In genomic region chr17:5008236-5008635, GRCm38 (mm10) we compare ENCODE assay signal across 11 mouse cellular contexts. TPM values are rescaled to one million over a fixed set of nuclear protein-coding genes. Genes with fewer than 3 reads are reported as not detected.
DNase-seq lines count a peak whose midpoint lies in the region; ATAC-seq lines count a peak whose summit lies in the region.
"Had no signal": no experiment of that assay in that cellular context is flagged by ENCODE, and none has a peak within 500 bp of the region (broad histone marks: within the 10 kb centered on the region; RNA-seq: fewer than 3 reads in every experiment).

No protein-coding gene starts in this region.

- H3K27me3 ChIP-seq in midbrain, embryonic 13.5 days, result no peaks in the 10 kb centered on the region; the same call in 1 of the 2 replicates
- no peaks in the 10 kb centered on the region for H3K27me3 ChIP-seq in midbrain, embryonic 11.5 days (ENCODE audit: control insufficient read depth, insufficient read depth, low read length)
- no peaks in the 10 kb centered on the region for H3K27me3 ChIP-seq in forebrain, embryonic 16.5 days (replicated peaks; ENCODE audit: control insufficient read depth, insufficient read depth, low read length)
- no peaks in the 10 kb centered on the region for H3K27me3 ChIP-seq in hindbrain, embryonic 14.5 days (ENCODE audit: control insufficient read depth, insufficient read depth, low read length)
- H3K27me3 ChIP-seq in neural tube, embryonic 12.5 days (replicated peaks), result no peaks in the 10 kb centered on the region
- H3K27me3 ChIP-seq: limb, embryonic 15.5 days had no signal

- H3K9me3 ChIP-seq in midbrain, embryonic 13.5 days, result no peaks in the 10 kb centered on the region
- H3K9me3 ChIP-seq in midbrain, embryonic 11.5 days (ENCODE audit: control insufficient read depth, low read length), result no peaks in the 10 kb centered on the region
- H3K9me3 ChIP-seq in forebrain, embryonic 16.5 days (ENCODE audit: control insufficient read depth, low read length), result no peaks in the 10 kb centered on the region
- no peaks in the 10 kb centered on the region for H3K9me3 ChIP-seq in hindbrain, embryonic 14.5 days (ENCODE audit: control insufficient read depth, low read length)
- no peaks in the 10 kb centered on the region for H3K9me3 ChIP-seq in neural tube, embryonic 12.5 days
- H3K9me3 ChIP-seq: limb, embryonic 15.5 days had no signal

- H3K4me1 ChIP-seq in midbrain, embryonic 13.5 days (replicated peaks), result peaks cover 90% of the 10 kb centered on the region
- peaks cover 52% of the 10 kb centered on the region for H3K4me1 ChIP-seq in midbrain, embryonic 11.5 days (ENCODE audit: control insufficient read depth, insufficient read depth, low read length)
- H3K4me1 ChIP-seq in forebrain, embryonic 16.5 days (replicated peaks; ENCODE audit: control insufficient read depth, insufficient read depth, low read length), result peaks cover 59% of the 10 kb centered on the region
- peaks cover 65% of the 10 kb centered on the region for H3K4me1 ChIP-seq in hindbrain, embryonic 14.5 days (replicated peaks; ENCODE audit: control insufficient read depth, insufficient read depth, low read length)
- peaks cover 85% of the 10 kb centered on the region for H3K4me1 ChIP-seq in neural tube, embryonic 12.5 days

- H3K4me2 ChIP-seq in midbrain, embryonic 13.5 days (replicated peaks), result 0 out of 2 replicates have a peak overlapping the region, but pooled peaks have one; percentile 48
- H3K4me2 ChIP-seq in midbrain, embryonic 11.5 days, result no peak overlapping the region
- peak overlapping the region; percentile 21 for H3K4me2 ChIP-seq in forebrain, embryonic 16.5 days (ENCODE audit: low read length)
- H3K4me2 ChIP-seq in hindbrain, embryonic 14.5 days (replicated peaks), result peak overlapping the region; percentile 27
- H3K4me2 ChIP-seq in neural tube, embryonic 12.5 days (replicated peaks), result peak overlapping the region; percentile 34
- H3K4me2 ChIP-seq: limb, embryonic 15.5 days had no signal

- H3K4me3 ChIP-seq in midbrain, embryonic 13.5 days (replicated peaks), result no peak overlapping the region
- no peak overlapping the region for H3K4me3 ChIP-seq in midbrain, embryonic 11.5 days (ENCODE audit: low read depth, low read length)
- H3K4me3 ChIP-seq in forebrain, embryonic 16.5 days (replicated peaks; ENCODE audit: low read length), result no peak overlapping the region
- no peak overlapping the region for H3K4me3 ChIP-seq in hindbrain, embryonic 14.5 days (replicated peaks; ENCODE audit: low read length)
- no peak overlapping the region for H3K4me3 ChIP-seq in neural tube, embryonic 12.5 days
- H3K4me3 ChIP-seq: erythroblast, embryonic 14.5 days; limb, embryonic 15.5 days had no signal

- no peak for DNase-seq in midbrain, embryonic 11.5 days (ENCODE audit: low spot score, missing footprints)
- no peak for DNase-seq in hindbrain, embryonic 14.5 days (ENCODE audit: low spot score)
- no peak for DNase-seq in ovary, postnatal 14 days (ENCODE audit: low spot score)
- DNase-seq in spleen, postnatal 36 days (ENCODE audit: low spot score in 2 of 2), result no peak
- DNase-seq: adrenal gland, postnatal 10 days; cerebellum, adult 8-10 months had no signal

- H3K9ac ChIP-seq in midbrain, embryonic 13.5 days (replicated peaks), result no peak overlapping the region
- no peak overlapping the region for H3K9ac ChIP-seq in midbrain, embryonic 11.5 days (ENCODE audit: low read length)
- H3K9ac ChIP-seq in forebrain, embryonic 16.5 days (replicated peaks; ENCODE audit: low read depth, low read length), result 0 out of 2 replicates have a peak overlapping the region, but pooled peaks have one; percentile 5
- H3K9ac ChIP-seq in hindbrain, embryonic 14.5 days, result peak overlapping the region; percentile 25
- H3K9ac ChIP-seq in neural tube, embryonic 12.5 days, result no peak overlapping the region
- H3K9ac ChIP-seq: limb, embryonic 15.5 days had no signal

- peak; percentile 65 for ATAC-seq in midbrain, embryonic 13.5 days
- no peak for ATAC-seq in midbrain, embryonic 11.5 days (ENCODE audit: low FRiP score)
- ATAC-seq in forebrain, embryonic 16.5 days, result peak; percentile 32; the same call in 1 of the 2 replicates
- no peak for ATAC-seq in hindbrain, embryonic 14.5 days (ENCODE audit: low FRiP score)
- ATAC-seq in neural tube, embryonic 12.5 days (ENCODE audit: low FRiP score, low read depth), result 0 out of 2 replicates have a peak, but pooled peaks have one; percentile 39

- 34% methylated on average over 10 of the region's 10 CpGs for WGBS in midbrain, embryonic 13.5 days
- WGBS in midbrain, embryonic 11.5 days, result 71% methylated on average over 10 of the region's 10 CpGs
- 12% methylated on average over 10 of the region's 10 CpGs for WGBS in forebrain, embryonic 16.5 days
- 33% methylated on average over 10 of the region's 10 CpGs for WGBS in hindbrain, embryonic 14.5 days
- WGBS in neural tube, embryonic 12.5 days, result 32% methylated on average over 10 of the region's 10 CpGs

- no peaks in the 10 kb centered on the region for H3K36me3 ChIP-seq in midbrain, embryonic 13.5 days
- H3K36me3 ChIP-seq in midbrain, embryonic 11.5 days (ENCODE audit: control insufficient read depth, insufficient read depth, low read length), result no peaks in the 10 kb centered on the region
- no peaks in the 10 kb centered on the region for H3K36me3 ChIP-seq in forebrain, embryonic 16.5 days (ENCODE audit: control insufficient read depth, insufficient read depth)
- H3K36me3 ChIP-seq in hindbrain, embryonic 14.5 days (replicated peaks; ENCODE audit: control insufficient read depth, insufficient read depth), result no peaks in the 10 kb centered on the region
- no peaks in the 10 kb centered on the region for H3K36me3 ChIP-seq in neural tube, embryonic 12.5 days
- H3K36me3 ChIP-seq: limb, embryonic 15.5 days had no signal

- H3K27ac ChIP-seq in midbrain, embryonic 13.5 days, result no peak overlapping the region; the same call in 1 of the 2 replicates
- no peak overlapping the region for H3K27ac ChIP-seq in midbrain, embryonic 11.5 days (ENCODE audit: low read depth, low read length)
- H3K27ac ChIP-seq in forebrain, embryonic 16.5 days (ENCODE audit: low read length), result no peak overlapping the region
- no peak overlapping the region for H3K27ac ChIP-seq in hindbrain, embryonic 14.5 days
- no peak overlapping the region for H3K27ac ChIP-seq in neural tube, embryonic 12.5 days
- H3K27ac ChIP-seq: limb, embryonic 15.5 days had no signal

RNA-seq across cellular contexts. Expression of gene Arid1b, which starts 14.1 kb away (rescaled TPM):
- polyA plus RNA-seq in midbrain, embryonic 13.5 days (2015; fragmentation: Nextera tagmentation; extraction: Ambion mirVana), result 14.0 and 14.8 TPM in 2 replicates
- 11.6 and 12.2 TPM in 2 replicates for polyA plus RNA-seq in midbrain, embryonic 11.5 days (2014; fragmentation: Nextera tagmentation; extraction: Ambion mirVana)
- polyA plus RNA-seq in forebrain, embryonic 16.5 days (2015; fragmentation: Nextera tagmentation; extraction: Ambion mirVana), result 15.1 and 15.3 TPM in 2 replicates
- polyA plus RNA-seq in hindbrain, embryonic 14.5 days (2014; fragmentation: Nextera tagmentation; extraction: Ambion mirVana), result 18.8 and 20.5 TPM in 2 replicates
- 18.6 and 18.7 TPM in 2 replicates for polyA plus RNA-seq in neural tube, embryonic 12.5 days (2016; fragmentation: Nextera tagmentation; extraction: Ambion mirVana)

Comparison
In these comparisons a context has a peak if more than half of its experiments do, and no peak if none do; other contexts are left out.
1. ATAC-seq: peak in midbrain, embryonic 13.5 days (single experiment), forebrain, embryonic 16.5 days (single experiment) and neural tube, embryonic 12.5 days (single experiment); none in midbrain, embryonic 11.5 days (single experiment) and hindbrain, embryonic 14.5 days (single experiment).
2. H3K9ac ChIP-seq: peak in forebrain, embryonic 16.5 days (single experiment) and hindbrain, embryonic 14.5 days (single experiment); none in midbrain, embryonic 13.5 days (single experiment), midbrain, embryonic 11.5 days (single experiment) and neural tube, embryonic 12.5 days (single experiment).